Mouse (Mus musculus) CH12.LX (cell line): ENCODE results near the gene Arpp21. TPM values are rescaled to one million over a fixed set of nuclear protein-coding genes. Genes with fewer than 3 reads are reported as not detected.

Source experiments
- DNase-seq: peaks from one replicate; pipeline ENCODE4 v3.0.0-alpha.2; 2013; ENCODE audit errors: extremely low read depth
- H3K27ac ChIP-seq: 2 replicates; pipeline ENCODE4 v1.5.1; 2012; ENCODE audit warnings: low read depth, mild to moderate bottlenecking, control low read depth, moderate library complexity; ENCODE audit not compliant: insufficient read depth
- H3K27me3 ChIP-seq: replicated peaks from 2 replicates; pipeline ENCODE3; 2012; ENCODE audit warnings: inconsistent platforms
- H3K36me3 ChIP-seq, 2 experiments: replicated peaks in 1 of 2; 2 replicates each; pipeline versions ENCODE3 to v1.6.1; 2012; ENCODE audit warnings: inconsistent platforms in 1 of 2, low read length in 1 of 2, mild to moderate bottlenecking in 1 of 2, mixed read lengths in 1 of 2, moderate library complexity in 1 of 2; ENCODE audit not compliant: control insufficient read depth in 1 of 2, insufficient read depth in 1 of 2
- H3K4me1 ChIP-seq, 2 experiments: 2 replicates each; pipeline ENCODE4 v1.6.1; 2012; ENCODE audit warnings: inconsistent platforms in 1 of 2, moderate library complexity in 1 of 2; ENCODE audit not compliant: insufficient read depth in 2 of 2, control insufficient read depth in 1 of 2
- H3K4me2 ChIP-seq: 2 replicates; pipeline ENCODE4 v1.6.1; 2012; ENCODE audit warnings: low read depth, mild to moderate bottlenecking, control low read depth; ENCODE audit not compliant: poor library complexity, insufficient read depth, severe bottlenecking
- H3K4me3 ChIP-seq, 3 experiments: fragments of 150-350 bp in 1 of 3; sonication (generic) in 1 of 3; replicated peaks in 1 of 3; 2 replicates each; pipeline versions ENCODE3 to v1.5.1; 2011 to 2012; ENCODE audit warnings: low read depth in 2 of 3, low read length in 2 of 3, mild to moderate bottlenecking in 2 of 3, moderate library complexity in 2 of 3, control low read depth in 1 of 3, improper control_type of control experiment in 1 of 3, inconsistent platforms in 1 of 3, mixed read lengths in 1 of 3; ENCODE audit not compliant: poor library complexity in 1 of 3
- H3K79me2 ChIP-seq: replicated peaks from 2 replicates; pipeline ENCODE4 v1.6.1; 2012; ENCODE audit warnings: mild to moderate bottlenecking, moderate library complexity; ENCODE audit not compliant: control insufficient read depth, poor library complexity, insufficient read depth, severe bottlenecking; ENCODE audit errors: extremely low read depth
- H3K9ac ChIP-seq: 2 replicates; pipeline ENCODE4 v1.6.1; 2012; ENCODE audit warnings: low read depth, mild to moderate bottlenecking, control low read depth, moderate library complexity; ENCODE audit not compliant: insufficient read depth
- H3K9me3 ChIP-seq: replicated peaks from 2 replicates; pipeline ENCODE3; 2012; ENCODE audit warnings: low read length, inconsistent platforms, mixed read lengths
- BHLHE40 ChIP-seq: IDR thresholded peaks from 2 replicates; pipeline ENCODE4 v1.6.1; 2011; ENCODE audit warnings: mild to moderate bottlenecking, low read depth, low read length, improper control_type of control experiment
- CHD1 ChIP-seq: IDR thresholded peaks from 2 replicates; pipeline ENCODE4 v1.6.1; 2012; ENCODE audit warnings: low read depth, low read length, improper control_type of control experiment, inconsistent platforms
- CHD2 ChIP-seq: IDR thresholded peaks from 2 replicates; pipeline ENCODE4 v1.6.1; 2011; ENCODE audit warnings: low read length, improper control_type of control experiment
- ELF1 ChIP-seq: IDR thresholded peaks from 2 replicates; pipeline ENCODE4 v1.6.1; 2014; ENCODE audit warnings: low read depth, mild to moderate bottlenecking, inconsistent platforms, low read length, improper control_type of control experiment
- EP300 ChIP-seq: IDR thresholded peaks from 2 replicates; pipeline ENCODE4 v1.6.1; 2011; ENCODE audit warnings: low read length, improper control_type of control experiment
- ETS1 ChIP-seq: conservative IDR thresholded peaks from 2 replicates; pipeline ENCODE4 v1.6.1; 2012; ENCODE audit warnings: low read depth, mild to moderate bottlenecking, inconsistent platforms, low read length, improper control_type of control experiment, moderate library complexity
- HCFC1 ChIP-seq: IDR thresholded peaks from 2 replicates; pipeline ENCODE4 v1.6.1; 2012; ENCODE audit warnings: low read depth, mild to moderate bottlenecking, inconsistent platforms, low read length, improper control_type of control experiment
- IRF4 ChIP-seq: IDR thresholded peaks from 2 replicates; pipeline ENCODE4 v1.6.1; 2014; ENCODE audit warnings: low read depth, mild to moderate bottlenecking, inconsistent platforms, low read length, improper control_type of control experiment
- JUN ChIP-seq: IDR thresholded peaks from 2 replicates; pipeline ENCODE4 v1.6.1; 2011; ENCODE audit warnings: low read depth, mild to moderate bottlenecking, low read length, improper control_type of control experiment, moderate library complexity; ENCODE audit not compliant: insufficient read depth
- KAT2A ChIP-seq: IDR thresholded peaks from 2 replicates; pipeline ENCODE4 v1.6.1; 2012; ENCODE audit warnings: low read length, improper control_type of control experiment, inconsistent platforms; ENCODE audit not compliant: insufficient replicate concordance
- MAFK ChIP-seq: IDR thresholded peaks from 2 replicates; pipeline ENCODE4 v1.6.1; 2011; ENCODE audit warnings: low read length, improper control_type of control experiment; ENCODE audit not compliant: insufficient replicate concordance
- MAZ ChIP-seq: IDR thresholded peaks from 2 replicates; pipeline ENCODE4 v1.6.1; 2012; ENCODE audit warnings: low read depth, mild to moderate bottlenecking, inconsistent platforms, low read length, improper control_type of control experiment, moderate library complexity
- NELFE ChIP-seq: IDR thresholded peaks from 2 replicates; pipeline ENCODE4 v1.6.1; 2011; ENCODE audit warnings: low read depth, low read length, improper control_type of control experiment
- PAX5 ChIP-seq: IDR thresholded peaks from 2 replicates; pipeline ENCODE4 v1.6.1; 2012; ENCODE audit warnings: low read length, inconsistent platforms, mixed read lengths
- RCOR1 ChIP-seq: conservative IDR thresholded peaks from 2 replicates; pipeline ENCODE4 v1.6.1; 2012; ENCODE audit warnings: low read depth, mild to moderate bottlenecking, inconsistent platforms, low read length, improper control_type of control experiment
- SMC3 ChIP-seq: IDR thresholded peaks from 2 replicates; pipeline ENCODE4 v1.6.1; 2011; ENCODE audit warnings: low read depth, low read length, improper control_type of control experiment
- TBP ChIP-seq: conservative IDR thresholded peaks from 2 replicates; pipeline ENCODE4 v1.6.1; 2011; ENCODE audit warnings: low read depth, low read length, improper control_type of control experiment
- TCF12 ChIP-seq: IDR thresholded peaks from 2 replicates; pipeline ENCODE4 v1.6.1; 2014; ENCODE audit warnings: low read depth, mild to moderate bottlenecking, inconsistent platforms, low read length, improper control_type of control experiment
- UBTF ChIP-seq: IDR thresholded peaks from 2 replicates; pipeline ENCODE4 v1.6.1; 2012; ENCODE audit warnings: low read depth, mild to moderate bottlenecking, inconsistent platforms, low read length, improper control_type of control experiment, moderate library complexity
- USF1 ChIP-seq: IDR thresholded peaks from 2 replicates; pipeline ENCODE4 v1.6.1; 2014; ENCODE audit warnings: low read depth, mild to moderate bottlenecking, inconsistent platforms, low read length, improper control_type of control experiment
- USF2 ChIP-seq: conservative IDR thresholded peaks from 2 replicates; pipeline ENCODE4 v1.6.1; 2011; ENCODE audit warnings: low read depth, low read length, improper control_type of control experiment
- ZKSCAN1 ChIP-seq: IDR thresholded peaks from 2 replicates; pipeline ENCODE4 v1.6.1; 2012; ENCODE audit warnings: low read depth, inconsistent platforms, low read length, improper control_type of control experiment, borderline replicate concordance
- ZNF384 ChIP-seq: IDR thresholded peaks from 2 replicates; pipeline ENCODE4 v1.6.1; 2012; ENCODE audit warnings: low read depth, low read length, improper control_type of control experiment, inconsistent platforms
- dilution Hi-C: fragments of 300-500 bp; cut with MboI; formaldehyde crosslinking; loops from 2 replicates; pipeline ENCODE4 v1.14.3; 2020; ENCODE audit warnings: low sequenced_read_pairs; ENCODE audit not compliant: extremely low pct_unique_long_range_greater_than_20kb, extremely low pct_ligation_motif_present
- in situ Hi-C: fragments of 300-500 bp; cut with MboI; formaldehyde crosslinking; loops from 3 replicates; pipeline ENCODE4 v1.14.3; 2019; ENCODE audit warnings: low sequenced_read_pairs, low pct_ligation_motif_present, low pct_unique_long_range_greater_than_20kb, mixed read lengths
- polyA plus RNA-seq: library from polyadenylated mRNA; unstranded; fragments of >175 nt; gene quantifications from 2 replicates; pipeline ENCODE4 v1.2.1, GENCODE M21; 2012; ENCODE audit warnings: low read depth; ENCODE audit not compliant: insufficient read length
- total RNA-seq, 2 experiments: library from RNA; depleted of rRNA; stranded (reverse); fragments of 300-350 nt in 1 of 2; fragments of >200 nt in 1 of 2; gene quantifications; 2 replicates each; pipeline ENCODE4 v1.2.3; 2012 to 2014

The Arpp21 gene
- total and polyA plus RNA-seq, 3 experiments: not detected

GRCm38 (mm10) chr9:112123421-112123828, 112.3 kb downstream of the Arpp21 start:
- H3K9me3 ChIP-seq: peaks cover 78% of the 10 kb centered on the region
- no peaks in the 10 kb centered on the region for H3K36me3 ChIP-seq

GRCm38 (mm10) chr9:112119535-112119934, 116.2 kb downstream of the Arpp21 start:
- Histone ChIP-seq H3K9me3 (peaks cover 69% of the 10 kb centered on the region), H3K27me3 (no peaks in the 10 kb centered on the region), H3K4me3 (no peak overlapping the region), H3K4me1 (no peaks in the 10 kb centered on the region), H3K4me2 (no peak overlapping the region), H3K9ac (no peak overlapping the region), H3K79me2 (no peaks in the 10 kb centered on the region), H3K27ac (no peak overlapping the region), H3K36me3 (no peaks in the 10 kb centered on the region)
- in situ Hi-C loops (no loop called here), dilution Hi-C loops (no loop called here)
- no peak for DNase-seq
- no peak for TF ChIP-seq NELFE
- TF ChIP-seq EP300: no peak
- no peak for TF ChIP-seq ETS1
- TF ChIP-seq ZKSCAN1: no peak
- TF ChIP-seq HCFC1: no peak
- TF ChIP-seq UBTF: no peak
- TF ChIP-seq ELF1: no peak
- TF ChIP-seq RCOR1: no peak
- no peak for TF ChIP-seq BHLHE40
- no peak for TF ChIP-seq CHD1
- TF ChIP-seq CHD2: no peak
- TF ChIP-seq MAZ: no peak
- no peak for TF ChIP-seq JUN
- TF ChIP-seq PAX5: no peak

More at GRCm38 (mm10) chr9:112123421-112123828, 112.3 kb downstream of the Arpp21 start:
- H3K4me2 ChIP-seq: no peak overlapping the region
- dilution Hi-C loops: no loop called here
- H3K27ac ChIP-seq: no peak overlapping the region
- no peak overlapping the region for H3K4me3 ChIP-seq
- H3K27me3 ChIP-seq: no peaks in the 10 kb centered on the region
- H3K79me2 ChIP-seq: no peaks in the 10 kb centered on the region
- H3K4me1 ChIP-seq: no peaks in the 10 kb centered on the region
- no peak for TF ChIP-seq USF1
- in situ Hi-C loops: no loop called here
- no peak for DNase-seq
- H3K9ac ChIP-seq: no peak overlapping the region

- DNase-seq: no peak
- Histone ChIP-seq H3K9ac (no peak overlapping the region), H3K27me3 (no peaks in the 10 kb centered on the region), H3K4me3 (no peak overlapping the region), H3K79me2 (no peaks in the 10 kb centered on the region), H3K9me3 (peaks cover 68% of the 10 kb centered on the region), H3K4me1 (no peaks in the 10 kb centered on the region), H3K4me2 (no peak overlapping the region), H3K27ac (no peak overlapping the region), H3K36me3 (no peaks in the 10 kb centered on the region)
- TF ChIP-seq ZKSCAN1 (no peak), CHD1 (no peak), JUN (no peak), USF2 (no peak), SMC3 (no peak), PAX5 (no peak), UBTF (no peak), ZNF384 (no peak), MAZ (no peak), ETS1 (no peak), KAT2A (no peak), HCFC1 (no peak), TCF12 (no peak), IRF4 (no peak), TBP (no peak), MAFK (no peak)
- in situ Hi-C loops: no loop called here
- dilution Hi-C loops: no loop called here
These were observed 116.7 kb downstream of the Arpp21 start for GRCm38 (mm10) chr9:112119106-112119433.
